21 mouse cellular contexts compared by ENCODE assay signal in genomic region chr4:80921646-80922489, GRCm38 (mm10). TPM values are rescaled to one million over a fixed set of nuclear protein-coding genes. Genes with fewer than 3 reads are reported as not detected.
DNase-seq lines count a peak whose midpoint lies in the region; ATAC-seq and TF ChIP-seq lines count a peak whose summit lies in the region.
"Had no signal": no experiment of that assay in that cellular context is flagged by ENCODE, and none has a peak within 500 bp of the region (broad histone marks: within the 10 kb centered on the region; RNA-seq: fewer than 3 reads in every experiment).

No protein-coding gene starts in this region.

- H3K9me3 ChIP-seq in kidney, postnatal 0 days (replicated peaks; ENCODE audit: low read length): no peaks in the 10 kb centered on the region
- no peaks in the 10 kb centered on the region for H3K9me3 ChIP-seq in lung, embryonic 16.5 days (ENCODE audit: control insufficient read depth, low read length)
- H3K9me3 ChIP-seq in hindbrain, embryonic 10.5 days: no peaks in the 10 kb centered on the region
- H3K9me3 ChIP-seq: embryonic facial prominence, embryonic 10.5 days; forebrain, embryonic 15.5 days; heart, embryonic 12.5 days; liver, embryonic 13.5 days; midbrain, embryonic 13.5 days; neural tube, embryonic 15.5 days had no signal

- H3K4me1 ChIP-seq in kidney, postnatal 0 days (replicated peaks; ENCODE audit: insufficient read depth, low read length): no peaks in the 10 kb centered on the region
- H3K4me1 ChIP-seq in lung, embryonic 16.5 days (replicated peaks; ENCODE audit: control insufficient read depth, insufficient read depth, low read length): peaks cover 13% of the 10 kb centered on the region
- no peaks in the 10 kb centered on the region for H3K4me1 ChIP-seq in hindbrain, embryonic 10.5 days (replicated peaks)
- H3K4me1 ChIP-seq: embryonic facial prominence, embryonic 10.5 days; heart, embryonic 12.5 days; liver, embryonic 13.5 days; midbrain, embryonic 13.5 days; neural tube, embryonic 15.5 days had no signal

- 68% methylated on average over 4 of the region's 4 CpGs for WGBS in kidney, postnatal 0 days
- 58% methylated on average over 4 of the region's 4 CpGs for WGBS in lung, embryonic 16.5 days
- WGBS in hindbrain, embryonic 10.5 days: 93% methylated on average over 4 of the region's 4 CpGs

- ATAC-seq in kidney, postnatal 0 days (replicated peaks; ENCODE audit: low FRiP score, low read depth): no peak
- ATAC-seq in lung, embryonic 16.5 days (ENCODE audit: low read depth): peak; percentile 51; the same call in 1 of the 2 replicates
- ATAC-seq: CD4-positive, CD25-positive, alpha-beta regulatory T cell, adult 4 months; forebrain, embryonic 15.5 days; midbrain, embryonic 13.5 days had no signal

- DNase-seq in kidney, postnatal 0 days (ENCODE audit: low spot score): peak; percentile 64
- DNase-seq in kidney, postnatal 10 days: no peak
- no peak for DNase-seq in lung, adult 18-20 months
- peak; percentile 89 for DNase-seq in Muller cell, postnatal 12 days (ENCODE audit: inconsistent ontology term)
- DNase-seq in gonadal fat pad, adult 2 months (ENCODE audit: low read depth): peak; percentile 6
- DNase-seq in left cerebral cortex, adult 9 months (ENCODE audit: low spot score in 2 of 2): no peak
- no peak for DNase-seq in hindbrain, embryonic 10.5 days (ENCODE audit: low spot score)
- DNase-seq: cerebellum, adult 8-10 months; gastrocnemius, postnatal 14 days; kidney, adult 9 months; liver, embryonic 13.5 days; thymus, adult 18-20 months had no signal

- no peaks in the 10 kb centered on the region for H3K27me3 ChIP-seq in kidney, postnatal 0 days (ENCODE audit: insufficient read depth, low read length)
- no peaks in the 10 kb centered on the region for H3K27me3 ChIP-seq in lung, embryonic 16.5 days (ENCODE audit: control insufficient read depth, insufficient read depth, low read depth, low read length)
- no peaks in the 10 kb centered on the region for H3K27me3 ChIP-seq in hindbrain, embryonic 10.5 days (ENCODE audit: insufficient read depth, poor library complexity, severe bottlenecking)
- H3K27me3 ChIP-seq: forebrain, embryonic 15.5 days; heart, embryonic 12.5 days; liver, embryonic 13.5 days; midbrain, embryonic 13.5 days; neural tube, embryonic 15.5 days had no signal

- no peak overlapping the region for H3K9ac ChIP-seq in kidney, postnatal 0 days (ENCODE audit: low read depth, low read length)
- H3K9ac ChIP-seq in lung, embryonic 16.5 days (ENCODE audit: low read length): no peak overlapping the region
- H3K9ac ChIP-seq: forebrain, embryonic 15.5 days; heart, embryonic 12.5 days; hindbrain, embryonic 14.5 days; liver, embryonic 13.5 days; midbrain, embryonic 13.5 days; neural tube, embryonic 15.5 days had no signal

- H3K27ac ChIP-seq in kidney, postnatal 0 days: no peak overlapping the region
- no peak overlapping the region for H3K27ac ChIP-seq in lung, embryonic 16.5 days (ENCODE audit: low read length)
- H3K27ac ChIP-seq in hindbrain, embryonic 10.5 days: no peak overlapping the region
- H3K27ac ChIP-seq: embryonic facial prominence, embryonic 10.5 days; forebrain, embryonic 15.5 days; hindbrain, embryonic 14.5 days; liver, embryonic 13.5 days; midbrain, embryonic 13.5 days; neural tube, embryonic 15.5 days had no signal

- no peak overlapping the region for H3K4me3 ChIP-seq in kidney, postnatal 0 days (replicated peaks; ENCODE audit: low read depth, low read length)
- H3K4me3 ChIP-seq in lung, embryonic 16.5 days (ENCODE audit: low read length): no peak overlapping the region
- H3K4me3 ChIP-seq in hindbrain, embryonic 10.5 days: no peak overlapping the region
- H3K4me3 ChIP-seq: embryonic facial prominence, embryonic 10.5 days; erythroblast, embryonic 14.5 days; forebrain, embryonic 15.5 days; heart, embryonic 12.5 days; liver, embryonic 13.5 days; midbrain, embryonic 13.5 days; neural tube, embryonic 15.5 days had no signal

- no peak overlapping the region for H3K4me2 ChIP-seq in kidney, postnatal 0 days (ENCODE audit: low read length)
- no peak overlapping the region for H3K4me2 ChIP-seq in lung, embryonic 16.5 days (ENCODE audit: low read depth, low read length)
- H3K4me2 ChIP-seq: forebrain, embryonic 15.5 days; heart, embryonic 12.5 days; hindbrain, embryonic 14.5 days; liver, embryonic 13.5 days; midbrain, embryonic 13.5 days; neural tube, embryonic 15.5 days had no signal

- H3K36me3 ChIP-seq in kidney, postnatal 0 days (ENCODE audit: insufficient read depth, low read length): no peaks in the 10 kb centered on the region
- H3K36me3 ChIP-seq in lung, embryonic 16.5 days (ENCODE audit: control insufficient read depth, insufficient read depth, low read length): no peaks in the 10 kb centered on the region
- no peaks in the 10 kb centered on the region for H3K36me3 ChIP-seq in hindbrain, embryonic 10.5 days
- H3K36me3 ChIP-seq: embryonic facial prominence, embryonic 10.5 days; forebrain, embryonic 15.5 days; heart, embryonic 12.5 days; liver, embryonic 13.5 days; midbrain, embryonic 13.5 days; neural tube, embryonic 15.5 days had no signal

- TF ChIP-seq CTCF in kidney, postnatal 0 days (IDR thresholded peaks at IDR 0.05; ENCODE audit: low read depth): no peak

RNA-seq across cellular contexts. Expression of gene Lurap1l, which starts 11.4 kb away (rescaled TPM):
- 18.3 and 22.2 TPM in 2 replicates for polyA plus RNA-seq in kidney, postnatal 0 days (2015; fragmentation: Nextera tagmentation; extraction: Ambion mirVana)
- 22.0 and 23.9 TPM in 2 replicates for polyA plus RNA-seq in lung, embryonic 16.5 days (2015; fragmentation: Nextera tagmentation; extraction: Ambion mirVana)
- polyA plus RNA-seq in gonadal fat pad, adult 2 months (2012; rRNA removed): 5.3 and 6.6 TPM in 2 replicates
- 2.8 and 2.9 TPM in 2 replicates for polyA plus RNA-seq in hindbrain, embryonic 10.5 days (2016; fragmentation: Nextera tagmentation; extraction: Ambion mirVana)
- polyA plus RNA-seq: CD4-positive, CD25-positive, alpha-beta regulatory T cell, adult 4 months had no signal

Comparison
In these comparisons a context has a peak if more than half of its experiments do, and no peak if none do; other contexts are left out.
1. DNase-seq: peak in kidney, postnatal 0 days (single experiment), Muller cell, postnatal 12 days (single experiment) and gonadal fat pad, adult 2 months (single experiment); none in kidney, postnatal 10 days (single experiment), lung, adult 18-20 months (0 of 2), left cerebral cortex, adult 9 months (0 of 2) and hindbrain, embryonic 10.5 days (single experiment).